8 mouse cellular contexts compared by ENCODE assay signal in genomic region chr6:120302755-120303316, GRCm38 (mm10). TPM values are rescaled to one million over a fixed set of nuclear protein-coding genes. Genes with fewer than 3 reads are reported as not detected.
A peak's percentile ranks its signal among the peaks of the same experiment; 100 is the strongest.
DNase-seq lines count a peak whose midpoint lies in the region; ATAC-seq and TF ChIP-seq lines count a peak whose summit lies in the region.

No protein-coding gene starts in this region.

- no peak overlapping the region for H3K9ac ChIP-seq in lung, embryonic 16.5 days (ENCODE audit: low read length)
- H3K9ac ChIP-seq in embryonic facial prominence, embryonic 14.5 days (ENCODE audit: low read depth, low read length), result peak overlapping the region; percentile 43
- H3K9ac ChIP-seq in hindbrain, embryonic 12.5 days, result no peak overlapping the region
- no peak overlapping the region for H3K9ac ChIP-seq in midbrain, embryonic 14.5 days (replicated peaks; ENCODE audit: low read length)

- TF ChIP-seq CTCF in lung, adult 2 months (IDR thresholded peaks at IDR 0.05; ENCODE audit: insufficient read depth, low read length), result no peak

- no peak for DNase-seq in lung, adult 2 months
- DNase-seq in embryonic facial prominence, embryonic 14.5 days (ENCODE audit: low spot score), result peak; percentile 57
- DNase-seq in midbrain, embryonic 14.5 days, result peak; percentile 51
- no peak for DNase-seq in urinary bladder, adult 2 months (ENCODE audit: low spot score)
- no peak for DNase-seq in adrenal gland, postnatal 14 days
- no peak for DNase-seq in adrenal gland, adult 8-10 months

- H3K4me1 ChIP-seq in lung, embryonic 16.5 days (replicated peaks; ENCODE audit: control insufficient read depth, insufficient read depth, low read length), result 0 out of 2 replicates have a peak, but pooled peaks cover 2% of the 10 kb centered on the region
- no peaks in the 10 kb centered on the region for H3K4me1 ChIP-seq in lung, adult 2 months (ENCODE audit: control insufficient read depth, insufficient read depth, low read length)
- no peaks in the 10 kb centered on the region for H3K4me1 ChIP-seq in embryonic facial prominence, embryonic 14.5 days (ENCODE audit: control insufficient read depth, insufficient read depth, low read length)
- H3K4me1 ChIP-seq in hindbrain, embryonic 12.5 days, result no peaks in the 10 kb centered on the region
- H3K4me1 ChIP-seq in midbrain, embryonic 14.5 days (ENCODE audit: control insufficient read depth, insufficient read depth, low read length), result no peaks in the 10 kb centered on the region

- WGBS in lung, embryonic 16.5 days, result 19% methylated on average over 16 of the region's 16 CpGs
- 23% methylated on average over 16 of the region's 16 CpGs for WGBS in lung, adult 2 months
- WGBS in embryonic facial prominence, embryonic 14.5 days, result 11% methylated on average over 16 of the region's 16 CpGs
- WGBS in hindbrain, embryonic 12.5 days, result 31% methylated on average over 16 of the region's 16 CpGs
- WGBS in midbrain, embryonic 14.5 days, result 30% methylated on average over 16 of the region's 16 CpGs

- H3K36me3 ChIP-seq in lung, embryonic 16.5 days (ENCODE audit: control insufficient read depth, insufficient read depth, low read length), result no peaks in the 10 kb centered on the region
- H3K36me3 ChIP-seq in embryonic facial prominence, embryonic 14.5 days (ENCODE audit: control insufficient read depth, insufficient read depth, low read length), result no peaks in the 10 kb centered on the region
- H3K36me3 ChIP-seq in hindbrain, embryonic 12.5 days, result no peaks in the 10 kb centered on the region
- H3K36me3 ChIP-seq in midbrain, embryonic 14.5 days (ENCODE audit: control insufficient read depth, insufficient read depth, low read length), result no peaks in the 10 kb centered on the region

- no peaks in the 10 kb centered on the region for H3K9me3 ChIP-seq in lung, embryonic 16.5 days (ENCODE audit: control insufficient read depth, low read length)
- H3K9me3 ChIP-seq in embryonic facial prominence, embryonic 14.5 days (ENCODE audit: control insufficient read depth, low read length), result no peaks in the 10 kb centered on the region
- H3K9me3 ChIP-seq in hindbrain, embryonic 12.5 days (replicated peaks), result no peaks in the 10 kb centered on the region
- no peaks in the 10 kb centered on the region for H3K9me3 ChIP-seq in midbrain, embryonic 14.5 days (ENCODE audit: control insufficient read depth, low read length)

- H3K4me2 ChIP-seq in lung, embryonic 16.5 days (ENCODE audit: low read depth, low read length), result peak overlapping the region; percentile 33
- peak overlapping the region; percentile 51 for H3K4me2 ChIP-seq in embryonic facial prominence, embryonic 14.5 days (ENCODE audit: low read depth, low read length)
- H3K4me2 ChIP-seq in hindbrain, embryonic 12.5 days (replicated peaks), result peak overlapping the region; percentile 33
- peak overlapping the region; percentile 37 for H3K4me2 ChIP-seq in midbrain, embryonic 14.5 days (ENCODE audit: low read length)

- ATAC-seq in lung, embryonic 16.5 days (ENCODE audit: low read depth), result no peak
- ATAC-seq in embryonic facial prominence, embryonic 14.5 days (ENCODE audit: low read depth), result peak; percentile 45; the same call in 1 of the 2 replicates
- ATAC-seq in hindbrain, embryonic 12.5 days (ENCODE audit: low FRiP score), result no peak
- no peak for ATAC-seq in midbrain, embryonic 14.5 days (ENCODE audit: low FRiP score, low TSS enrichment)

- no peaks in the 10 kb centered on the region; the same call in 1 of the 2 replicates for H3K27me3 ChIP-seq in lung, embryonic 16.5 days (ENCODE audit: control insufficient read depth, insufficient read depth, low read depth, low read length)
- no peaks in the 10 kb centered on the region for H3K27me3 ChIP-seq in embryonic facial prominence, embryonic 14.5 days (replicated peaks; ENCODE audit: control insufficient read depth, insufficient read depth, low read length)
- H3K27me3 ChIP-seq in hindbrain, embryonic 12.5 days, result no peaks in the 10 kb centered on the region; the same call in 1 of the 2 replicates
- H3K27me3 ChIP-seq in midbrain, embryonic 14.5 days (ENCODE audit: control insufficient read depth, insufficient read depth, low read length), result no peaks in the 10 kb centered on the region

- peak overlapping the region; percentile 14; the same call in 1 of the 2 replicates for H3K4me3 ChIP-seq in lung, embryonic 16.5 days (ENCODE audit: low read length)
- H3K4me3 ChIP-seq in lung, adult 2 months (replicated peaks; ENCODE audit: extremely low read depth, low read depth, low read length), result no peak overlapping the region
- H3K4me3 ChIP-seq in embryonic facial prominence, embryonic 14.5 days (ENCODE audit: low read depth, low read length), result peak overlapping the region; percentile 27; the same call in 1 of the 2 replicates
- H3K4me3 ChIP-seq in hindbrain, embryonic 12.5 days, result no peak overlapping the region
- no peak overlapping the region for H3K4me3 ChIP-seq in midbrain, embryonic 14.5 days (replicated peaks; ENCODE audit: low read depth, low read length)

- no peak for TF ChIP-seq POLR2A in lung, adult 2 months (IDR thresholded peaks at IDR 0.05; ENCODE audit: borderline replicate concordance, extremely low read depth, low read depth, low read length)

- no peak overlapping the region for H3K27ac ChIP-seq in lung, embryonic 16.5 days (ENCODE audit: low read length)
- peak overlapping the region; percentile 45 for H3K27ac ChIP-seq in embryonic facial prominence, embryonic 14.5 days (replicated peaks; ENCODE audit: low read depth, low read length)
- 0 out of 2 replicates have a peak overlapping the region, but pooled peaks have one; percentile 6 for H3K27ac ChIP-seq in hindbrain, embryonic 12.5 days
- H3K27ac ChIP-seq in midbrain, embryonic 14.5 days (replicated peaks; ENCODE audit: low read depth, low read length), result no peak overlapping the region

RNA-seq across cellular contexts. Expression of gene B4galnt3, which starts 8.5 kb away (rescaled TPM):
- 0.25 and 0.36 TPM in 2 replicates for polyA plus RNA-seq in lung, embryonic 16.5 days (2015; fragmentation: Nextera tagmentation; extraction: Ambion mirVana)
- polyA plus RNA-seq in lung, adult 2 months (2012; rRNA removed), result 0.19 and 0.39 TPM in 2 replicates
- polyA plus RNA-seq in embryonic facial prominence, embryonic 14.5 days (2014; fragmentation: Nextera tagmentation; extraction: Ambion mirVana), result 1.1 and 1.3 TPM in 2 replicates
- polyA plus RNA-seq in hindbrain, embryonic 12.5 days (2016; fragmentation: Nextera tagmentation; extraction: Ambion mirVana), result 0.66 and 1.2 TPM in 2 replicates
- polyA plus RNA-seq in midbrain, embryonic 14.5 days (2014; fragmentation: Nextera tagmentation; extraction: Ambion mirVana), result 0.15 TPM in 1 of 2 replicates, not detected in the other
- 0.40 and 0.45 TPM in 2 replicates for polyA plus RNA-seq in urinary bladder, adult 2 months (2012; rRNA removed)
- total RNA-seq in adrenal gland, postnatal 14 days (2021), result 5.4 and 5.6 TPM in 2 replicates
- total RNA-seq in adrenal gland, adult 8-10 months (2022), result 10 to 100 TPM; 10.2 to 17.8 (median 13.4) TPM

RNA-seq across cellular contexts. Expression of gene D330020A13Rik, which starts 8.7 kb away (rescaled TPM):
- polyA plus RNA-seq in lung, embryonic 16.5 days (2015; fragmentation: Nextera tagmentation; extraction: Ambion mirVana), result 0.33 TPM in 1 of 2 replicates, not detected in the other
- not detected in 2 replicates for polyA plus RNA-seq in lung, adult 2 months (2012; rRNA removed)
- polyA plus RNA-seq in embryonic facial prominence, embryonic 14.5 days (2014; fragmentation: Nextera tagmentation; extraction: Ambion mirVana), result 0.46 and 0.71 TPM in 2 replicates
- polyA plus RNA-seq in hindbrain, embryonic 12.5 days (2016; fragmentation: Nextera tagmentation; extraction: Ambion mirVana), result 0.65 and 0.81 TPM in 2 replicates
- polyA plus RNA-seq in midbrain, embryonic 14.5 days (2014; fragmentation: Nextera tagmentation; extraction: Ambion mirVana), result 0.20 TPM in 1 of 2 replicates, not detected in the other
- polyA plus RNA-seq in urinary bladder, adult 2 months (2012; rRNA removed), result not detected in 2 replicates
- not detected in 2 replicates for total RNA-seq in adrenal gland, postnatal 14 days (2021)
- under 1 TPM; 0.27 to 0.70 (median 0.40) TPM for total RNA-seq in adrenal gland, adult 8-10 months (2022)

Comparison
In these comparisons a context has a peak if more than half of its experiments do, and no peak if none do; other contexts are left out.
1. H3K4me3 ChIP-seq: peak in lung, embryonic 16.5 days (single experiment) and embryonic facial prominence, embryonic 14.5 days (single experiment); none in lung, adult 2 months (single experiment), hindbrain, embryonic 12.5 days (single experiment) and midbrain, embryonic 14.5 days (single experiment).
2. H3K27ac ChIP-seq: peak in embryonic facial prominence, embryonic 14.5 days (single experiment) and hindbrain, embryonic 12.5 days (single experiment); none in lung, embryonic 16.5 days (single experiment) and midbrain, embryonic 14.5 days (single experiment).
3. DNase-seq: peak in embryonic facial prominence, embryonic 14.5 days (single experiment) and midbrain, embryonic 14.5 days (single experiment); none in lung, adult 2 months (single experiment), urinary bladder, adult 2 months (single experiment), adrenal gland, postnatal 14 days (single experiment) and adrenal gland, adult 8-10 months (single experiment).
4. Peak in every context shown above with its lines, with median percentiles within 50 percentile points of each other: H3K4me2 ChIP-seq.